Mouse (Mus musculus) liver, embryonic 15.5 days (tissue): Measurements from ENCODE around the gene Cdkn1a. TPM values are rescaled to one million over a fixed set of nuclear protein-coding genes. Genes with fewer than 3 reads are reported as not detected.
A peak's percentile ranks its signal among the peaks of the same experiment; 100 is the strongest.

Experiments
- ATAC-seq: fragments of 200-750 bp; cut with Nextera tagmentation; 2 replicates; pipeline ENCODE4 v1.8.0; 2017; ENCODE audit warnings: moderate number of reproducible peaks, mild to moderate bottlenecking, moderate library complexity; ENCODE audit not compliant: insufficient read depth
- H3K27ac ChIP-seq: fragments of 300-500 bp; sonication (generic); replicated peaks from 2 replicates; pipeline ENCODE4 v1.5.1; 2015; ENCODE audit warnings: mild to moderate bottlenecking, inconsistent platforms
- H3K27me3 ChIP-seq: fragments of 300-500 bp; sonication (generic); 2 replicates; pipeline ENCODE4 v1.6.1; 2015; ENCODE audit warnings: mild to moderate bottlenecking, inconsistent platforms
- H3K36me3 ChIP-seq: fragments of 300-500 bp; sonication (generic); replicated peaks from 2 replicates; pipeline ENCODE4 v1.6.1; 2015; ENCODE audit warnings: moderate library complexity, mild to moderate bottlenecking, inconsistent platforms
- H3K4me1 ChIP-seq: fragments of 300-500 bp; sonication (generic); replicated peaks from 2 replicates; pipeline ENCODE4 v1.6.1; 2015; ENCODE audit warnings: inconsistent platforms
- H3K4me2 ChIP-seq: fragments of 300-500 bp; sonication (generic); 2 replicates; pipeline ENCODE4 v1.6.1; 2015; ENCODE audit warnings: moderate library complexity, mild to moderate bottlenecking, inconsistent platforms
- H3K4me3 ChIP-seq: fragments of 300-500 bp; sonication (generic); replicated peaks from 2 replicates; pipeline ENCODE4 v1.5.1; 2015; ENCODE audit warnings: mild to moderate bottlenecking, inconsistent platforms
- H3K9ac ChIP-seq: fragments of 300-500 bp; sonication (generic); 2 replicates; pipeline ENCODE4 v1.6.1; 2015; ENCODE audit warnings: moderate library complexity, mild to moderate bottlenecking, inconsistent platforms
- H3K9me3 ChIP-seq: fragments of 300-500 bp; sonication (generic); replicated peaks from 2 replicates; pipeline ENCODE4 v1.6.1; 2016; ENCODE audit warnings: inconsistent platforms
- WGBS: fragments of 180-500 bp; shearing (Covaris S2); methylation state at CpG from one replicate; pipeline ENCODE4 v1.1.7; 2015; ENCODE audit warnings: mixed read lengths; ENCODE audit not compliant: insufficient replicate concordance; 5-methylcytosine and 5-hydroxymethylcytosine counted together
- polyA plus RNA-seq: library from polyadenylated mRNA; unstranded; fragments of >200 nt; fragmentation: Nextera tagmentation; extraction: Ambion mirVana; gene quantifications from 2 replicates; pipeline ENCODE4 v1.2.1, GENCODE M21; 2015

The Cdkn1a gene
- polyA plus RNA-seq, 1 experiment from 2014 or later: 15.4 TPM

- no peaks in the 10 kb centered on the region for H3K27me3 ChIP-seq
- H3K9ac ChIP-seq: no peak overlapping the region
- ATAC-seq: no peak
- H3K9me3 ChIP-seq: no peaks in the 10 kb centered on the region
- H3K4me1 ChIP-seq: peaks cover 45% of the 10 kb centered on the region
- H3K27ac ChIP-seq: no peak overlapping the region
- H3K4me3 ChIP-seq: no peak overlapping the region
- WGBS: 56% methylated on average over 5 of the region's 5 CpGs
- H3K36me3 ChIP-seq: peaks cover 38% of the 10 kb centered on the region
- no peak overlapping the region; the same call in 1 of the 2 replicates for H3K4me2 ChIP-seq
Measured at GRCm38 (mm10) chr17:29049508-29049889, 41.3 kb upstream of the Cdkn1a start.

- Histone ChIP-seq H3K36me3 (peaks cover 34% of the 10 kb centered on the region), H3K4me3 (no peak overlapping the region), H3K4me1 (peaks cover 42% of the 10 kb centered on the region), H3K27ac (no peak overlapping the region), H3K9me3 (no peaks in the 10 kb centered on the region), H3K9ac (no peak overlapping the region), H3K27me3 (no peaks in the 10 kb centered on the region), H3K4me2 (peak overlapping the region; percentile 40)
- WGBS: 46% methylated on average over 7 of the region's 7 CpGs
- ATAC-seq: no peak; the same call in 1 of the 2 replicates
Measured at GRCm38 (mm10) chr17:29049923-29050322, 40.9 kb upstream of the Cdkn1a start.

GRCm38 (mm10) chr17:29050791-29051190, 40.0 kb upstream of the Cdkn1a start:
- H3K9me3 ChIP-seq: no peaks in the 10 kb centered on the region
- H3K4me2 ChIP-seq: peak overlapping the region; percentile 40
- H3K4me1 ChIP-seq: peaks cover 37% of the 10 kb centered on the region
- WGBS: 48% methylated on average over 14 of the region's 14 CpGs
- H3K4me3 ChIP-seq: no peak overlapping the region
- H3K27ac ChIP-seq: no peak overlapping the region; the same call in 1 of the 2 replicates
- no peak overlapping the region for H3K9ac ChIP-seq
- H3K27me3 ChIP-seq: no peaks in the 10 kb centered on the region
- peaks cover 25% of the 10 kb centered on the region for H3K36me3 ChIP-seq
- ATAC-seq: no peak

- Histone ChIP-seq H3K27ac (no peak overlapping the region), H3K36me3 (peaks cover 2% of the 10 kb centered on the region), H3K4me2 (no peak overlapping the region), H3K9ac (no peak overlapping the region), H3K27me3 (no peaks in the 10 kb centered on the region), H3K9me3 (no peaks in the 10 kb centered on the region), H3K4me1 (peaks cover 41% of the 10 kb centered on the region), H3K4me3 (no peak overlapping the region)
- no peak for ATAC-seq
- 79% methylated on average over 6 of the region's 6 CpGs for WGBS
Measured at GRCm38 (mm10) chr17:29053067-29053466, 37.7 kb upstream of the Cdkn1a start.

GRCm38 (mm10) chr17:29053841-29054240, 36.9 kb upstream of the Cdkn1a start:
- Histone ChIP-seq H3K9ac (no peak overlapping the region), H3K9me3 (no peaks in the 10 kb centered on the region), H3K36me3 (no peaks in the 10 kb centered on the region), H3K4me1 (peaks cover 37% of the 10 kb centered on the region), H3K4me3 (no peak overlapping the region), H3K27me3 (no peaks in the 10 kb centered on the region), H3K4me2 (no peak overlapping the region), H3K27ac (no peak overlapping the region)
- WGBS: 38% methylated on average over 7 of the region's 7 CpGs
- no peak for ATAC-seq

- Histone ChIP-seq H3K27me3 (no peaks in the 10 kb centered on the region), H3K36me3 (no peaks in the 10 kb centered on the region), H3K4me2 (no peak overlapping the region), H3K9me3 (no peaks in the 10 kb centered on the region), H3K4me1 (peaks cover 36% of the 10 kb centered on the region), H3K4me3 (no peak overlapping the region), H3K9ac (no peak overlapping the region), H3K27ac (no peak overlapping the region)
- ATAC-seq: no peak
- WGBS: 61% methylated on average over 6 of the region's 6 CpGs
Measured at GRCm38 (mm10) chr17:29054429-29054828, 36.3 kb upstream of the Cdkn1a start.

- H3K27me3 ChIP-seq: no peaks in the 10 kb centered on the region
- no peaks in the 10 kb centered on the region for H3K9me3 ChIP-seq
- H3K4me2 ChIP-seq: no peak overlapping the region
- no peak overlapping the region for H3K27ac ChIP-seq
- 62% methylated on average over 5 of the region's 5 CpGs for WGBS
- no peak overlapping the region for H3K4me3 ChIP-seq
- H3K36me3 ChIP-seq: no peaks in the 10 kb centered on the region
- no peak for ATAC-seq
- no peak overlapping the region for H3K9ac ChIP-seq
- H3K4me1 ChIP-seq: peaks cover 29% of the 10 kb centered on the region
Measured at GRCm38 (mm10) chr17:29055586-29055985, 35.2 kb upstream of the Cdkn1a start.

- no peak overlapping the region for H3K27ac ChIP-seq
- no peak overlapping the region for H3K4me2 ChIP-seq
- H3K9ac ChIP-seq: no peak overlapping the region
- no peak overlapping the region for H3K4me3 ChIP-seq
- peaks cover 26% of the 10 kb centered on the region for H3K4me1 ChIP-seq
- no peaks in the 10 kb centered on the region for H3K27me3 ChIP-seq
- no peaks in the 10 kb centered on the region for H3K36me3 ChIP-seq
- H3K9me3 ChIP-seq: no peaks in the 10 kb centered on the region
- ATAC-seq: no peak
- WGBS: 30% methylated on average over 7 of the region's 7 CpGs
Measured at GRCm38 (mm10) chr17:29056207-29056606, 34.6 kb upstream of the Cdkn1a start.

- Histone ChIP-seq H3K36me3 (no peaks in the 10 kb centered on the region), H3K4me2 (no peak overlapping the region), H3K27me3 (no peaks in the 10 kb centered on the region), H3K9ac (no peak overlapping the region), H3K4me1 (peaks cover 25% of the 10 kb centered on the region), H3K4me3 (no peak overlapping the region), H3K27ac (no peak overlapping the region), H3K9me3 (no peaks in the 10 kb centered on the region)
- WGBS: 9% methylated on average over 8 of the region's 8 CpGs
- ATAC-seq: no peak
Measured at GRCm38 (mm10) chr17:29056699-29057151, 34.1 kb upstream of the Cdkn1a start.

GRCm38 (mm10) chr17:29057361-29057890, 33.4 kb upstream of the Cdkn1a start:
- Histone ChIP-seq H3K36me3 (no peaks in the 10 kb centered on the region), H3K9ac (no peak overlapping the region), H3K4me3 (no peak overlapping the region), H3K9me3 (no peaks in the 10 kb centered on the region), H3K4me2 (no peak overlapping the region), H3K27ac (no peak overlapping the region), H3K27me3 (no peaks in the 10 kb centered on the region), H3K4me1 (peaks cover 25% of the 10 kb centered on the region)
- 59% methylated on average over 11 of the region's 11 CpGs for WGBS
- ATAC-seq: no peak

GRCm38 (mm10) chr17:29057961-29058360, 32.8 kb upstream of the Cdkn1a start:
- WGBS: 62% methylated on average over 10 of the region's 10 CpGs
- no peak for ATAC-seq
- no peak overlapping the region for H3K4me2 ChIP-seq

GRCm38 (mm10) chr17:29058487-29058886, 32.3 kb upstream of the Cdkn1a start:
- Histone ChIP-seq H3K4me2 (no peak overlapping the region), H3K27me3 (no peaks in the 10 kb centered on the region), H3K4me3 (no peak overlapping the region), H3K36me3 (no peaks in the 10 kb centered on the region), H3K27ac (no peak overlapping the region), H3K9me3 (no peaks in the 10 kb centered on the region), H3K9ac (no peak overlapping the region), H3K4me1 (peaks cover 25% of the 10 kb centered on the region)
- WGBS: 58% methylated on average over 8 of the region's 8 CpGs
- no peak for ATAC-seq

More at GRCm38 (mm10) chr17:29057961-29058360, 32.8 kb upstream of the Cdkn1a start:
- no peaks in the 10 kb centered on the region for H3K9me3 ChIP-seq
- H3K27ac ChIP-seq: no peak overlapping the region
- H3K4me3 ChIP-seq: no peak overlapping the region
- peaks cover 25% of the 10 kb centered on the region for H3K4me1 ChIP-seq
- H3K9ac ChIP-seq: no peak overlapping the region
- H3K27me3 ChIP-seq: no peaks in the 10 kb centered on the region
- H3K36me3 ChIP-seq: no peaks in the 10 kb centered on the region
